Mouse (Mus musculus): Measurements from ENCODE around the gene Gm20388. TPM values are rescaled to one million over a fixed set of nuclear protein-coding genes. Genes with fewer than 3 reads are reported as not detected.

The Gm20388 gene
- polyA plus RNA-seq, 1 experiment from 2014 or later, result not detected

DNA sequence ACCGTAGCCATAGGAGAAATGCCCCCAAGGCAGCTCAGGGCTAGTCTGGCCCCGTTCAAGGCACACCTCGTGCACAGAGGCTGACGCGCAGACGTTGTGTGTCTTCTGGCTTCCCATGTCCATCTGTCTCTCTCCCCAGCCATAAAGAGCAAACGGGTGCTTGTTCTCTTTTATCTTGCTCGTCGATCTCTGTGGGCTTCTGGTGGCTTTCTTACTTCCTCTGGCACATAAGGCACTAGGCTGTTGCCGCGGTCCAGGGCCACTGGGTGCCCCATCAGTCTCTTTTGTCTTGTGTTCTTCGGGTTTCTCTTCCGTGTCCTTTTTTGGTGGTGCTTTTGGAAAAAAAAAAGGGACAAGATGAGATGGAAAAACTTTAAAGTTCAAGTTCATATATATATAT lies 3934.5 kb downstream of the Gm20388 start:
- ATAC-seq (ENCODE audit: low FRiP score, low TSS enrichment), result no peak
- no peak overlapping the region for H3K9ac ChIP-seq (ENCODE audit: low read depth, low read length)
- 73% methylated on average over 13 of the region's 13 CpGs for WGBS
- H3K9me3 ChIP-seq (ENCODE audit: control insufficient read depth, low read length), result no peaks in the 10 kb centered on the region
- no peak overlapping the region for H3K4me2 ChIP-seq (replicated peaks; ENCODE audit: low read depth, low read length)
- H3K27me3 ChIP-seq (ENCODE audit: control insufficient read depth, insufficient read depth, low read length), result no peaks in the 10 kb centered on the region
- no peaks in the 10 kb centered on the region for H3K4me1 ChIP-seq (ENCODE audit: control insufficient read depth, insufficient read depth, low read length)
- no peak overlapping the region for H3K27ac ChIP-seq (ENCODE audit: low read depth, low read length)
- no peaks in the 10 kb centered on the region for H3K36me3 ChIP-seq (ENCODE audit: control insufficient read depth, insufficient read depth, low read length)
- H3K4me3 ChIP-seq (ENCODE audit: low read length), result no peak overlapping the region

DNA sequence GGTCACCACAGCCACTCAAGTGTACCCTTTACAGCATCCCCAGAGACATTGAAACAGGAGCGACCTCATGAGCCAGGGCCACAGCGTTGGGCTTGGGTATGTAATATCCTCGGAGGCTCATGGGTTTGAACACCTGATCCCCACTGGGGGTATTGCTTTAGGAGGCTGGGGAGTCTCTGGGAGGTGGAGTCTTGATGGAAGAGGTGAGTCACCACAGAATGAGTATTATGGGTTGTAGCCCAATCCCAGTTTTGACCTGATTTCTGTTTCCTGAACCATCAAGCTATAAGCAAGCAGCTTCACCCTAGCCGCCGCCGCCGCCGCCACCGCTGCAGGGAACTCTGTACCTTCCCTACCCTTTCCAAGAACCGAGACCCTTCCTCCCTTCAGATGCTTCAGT lies 3935.3 kb downstream of the Gm20388 start:
- ATAC-seq (ENCODE audit: low FRiP score, low TSS enrichment), result no peak
- no peak overlapping the region for H3K4me2 ChIP-seq (replicated peaks; ENCODE audit: low read depth, low read length)
- H3K4me3 ChIP-seq (ENCODE audit: low read length), result no peak overlapping the region
- H3K9ac ChIP-seq (ENCODE audit: low read depth, low read length), result no peak overlapping the region
- H3K36me3 ChIP-seq (ENCODE audit: control insufficient read depth, insufficient read depth, low read length), result no peaks in the 10 kb centered on the region
- no peak overlapping the region for H3K27ac ChIP-seq (ENCODE audit: low read depth, low read length)
- WGBS, result 92% methylated on average over 10 of the region's 10 CpGs
- no peaks in the 10 kb centered on the region for H3K27me3 ChIP-seq (ENCODE audit: control insufficient read depth, insufficient read depth, low read length)
- no peaks in the 10 kb centered on the region for H3K4me1 ChIP-seq (ENCODE audit: control insufficient read depth, insufficient read depth, low read length)
- no peaks in the 10 kb centered on the region for H3K9me3 ChIP-seq (ENCODE audit: control insufficient read depth, low read length)

DNA sequence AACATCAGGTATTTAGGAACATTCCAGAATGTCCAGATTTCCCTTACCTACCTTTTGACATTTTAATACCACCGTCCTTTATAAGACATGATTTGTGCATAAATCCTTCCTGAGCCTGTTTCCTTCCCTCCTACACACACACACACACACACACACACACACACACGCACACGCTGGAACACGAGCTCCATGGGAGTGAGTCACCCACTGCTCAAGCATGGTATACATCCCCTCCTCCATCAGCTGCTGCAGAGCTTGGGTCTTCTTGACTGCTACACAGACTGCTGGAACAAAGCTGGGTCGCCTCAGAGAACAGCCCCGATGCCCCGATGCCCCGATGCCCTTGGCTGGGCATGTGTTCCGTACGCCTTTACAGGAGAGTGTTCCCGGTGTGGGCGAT lies 3935.9 kb downstream of the Gm20388 start:
- Histone ChIP-seq H3K4me2 (replicated peaks; ENCODE audit: low read depth, low read length) (no peak overlapping the region), H3K4me3 (ENCODE audit: low read length) (no peak overlapping the region)

DNA sequence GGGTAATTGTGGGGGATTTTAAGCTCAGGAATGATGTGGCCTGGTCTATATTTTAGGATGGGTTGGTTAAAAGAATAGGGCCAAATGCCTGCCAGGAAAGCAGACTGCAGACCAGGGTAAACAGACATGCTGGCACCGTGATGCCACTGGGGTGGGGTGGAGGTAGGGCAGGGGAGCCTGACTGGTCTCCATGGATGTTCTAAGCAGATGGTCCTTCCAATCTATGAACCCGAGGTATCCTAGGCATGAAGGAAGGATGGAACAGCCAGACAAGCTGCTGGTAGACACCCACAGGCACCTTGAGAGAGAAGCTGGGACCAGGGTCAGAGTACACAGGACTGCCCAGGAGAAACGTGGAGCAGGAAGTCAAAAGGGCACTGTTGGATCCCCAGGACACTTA lies 3936.9 kb downstream of the Gm20388 start:
- Histone ChIP-seq H3K4me1 (ENCODE audit: control insufficient read depth, insufficient read depth, low read length) (no peaks in the 10 kb centered on the region), H3K9ac (ENCODE audit: low read depth, low read length) (no peak overlapping the region), H3K9me3 (ENCODE audit: control insufficient read depth, low read length) (no peaks in the 10 kb centered on the region), H3K4me2 (replicated peaks; ENCODE audit: low read depth, low read length) (no peak overlapping the region), H3K36me3 (ENCODE audit: control insufficient read depth, insufficient read depth, low read length) (no peaks in the 10 kb centered on the region), H3K27me3 (ENCODE audit: control insufficient read depth, insufficient read depth, low read length) (no peaks in the 10 kb centered on the region), H3K4me3 (ENCODE audit: low read length) (no peak overlapping the region), H3K27ac (ENCODE audit: low read depth, low read length) (no peak overlapping the region)
- 70% methylated on average over 3 of the region's 3 CpGs for WGBS
- no peak for ATAC-seq (ENCODE audit: low FRiP score, low TSS enrichment)

More for the DNA sequence above, 3935.9 kb downstream of the Gm20388 start:
- H3K36me3 ChIP-seq (ENCODE audit: control insufficient read depth, insufficient read depth, low read length), result no peaks in the 10 kb centered on the region
- H3K9me3 ChIP-seq (ENCODE audit: control insufficient read depth, low read length), result no peaks in the 10 kb centered on the region
- no peaks in the 10 kb centered on the region for H3K4me1 ChIP-seq (ENCODE audit: control insufficient read depth, insufficient read depth, low read length)
- no peak for ATAC-seq (ENCODE audit: low FRiP score, low TSS enrichment)
- H3K27me3 ChIP-seq (ENCODE audit: control insufficient read depth, insufficient read depth, low read length), result no peaks in the 10 kb centered on the region
- H3K27ac ChIP-seq (ENCODE audit: low read depth, low read length), result no peak overlapping the region
- no peak overlapping the region for H3K9ac ChIP-seq (ENCODE audit: low read depth, low read length)
- 81% methylated on average over 12 of the region's 12 CpGs for WGBS

DNA sequence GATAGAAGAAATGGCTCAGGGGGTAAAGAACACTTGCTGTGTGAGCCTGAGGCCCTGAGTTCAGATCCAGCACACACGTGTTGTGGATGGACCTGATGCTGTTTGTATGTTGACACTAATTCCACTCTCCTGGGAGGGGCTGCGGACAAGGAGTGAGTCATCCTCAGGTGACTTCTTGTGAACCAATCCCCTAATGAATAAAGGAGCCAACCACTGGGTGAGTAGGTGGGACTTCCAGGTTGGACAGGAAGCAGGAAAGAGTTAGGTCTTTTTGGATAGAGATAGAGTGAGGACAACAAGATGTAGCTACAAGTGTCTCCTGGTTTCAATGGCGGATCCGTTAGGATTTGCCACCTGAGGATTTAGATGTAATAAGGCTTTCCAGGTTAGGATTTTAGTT lies 3938.7 kb downstream of the Gm20388 start:
- WGBS, result 85% methylated on average over 4 of the region's 4 CpGs
- no peaks in the 10 kb centered on the region for H3K9me3 ChIP-seq (ENCODE audit: control insufficient read depth, low read length)

DNA sequence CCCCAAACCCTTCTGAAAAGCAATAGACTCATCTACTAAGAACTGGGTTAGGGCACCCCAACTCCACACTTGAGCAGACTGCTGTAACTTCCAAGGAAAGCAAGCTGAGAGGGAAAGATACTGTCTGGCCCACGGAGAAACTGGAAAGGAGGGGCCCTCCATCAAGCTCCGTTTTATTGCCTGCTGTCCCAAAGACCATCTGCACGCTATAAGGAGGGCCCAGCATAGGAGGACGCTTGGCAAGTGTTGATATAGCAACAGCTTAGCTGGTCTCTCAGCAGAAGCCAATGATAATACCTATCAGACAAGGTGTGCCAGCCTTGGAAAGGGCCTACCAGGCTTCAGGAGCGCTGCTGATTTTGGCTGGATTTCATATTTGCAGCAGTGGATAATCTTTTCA lies 3940.9 kb downstream of the Gm20388 start:
- no peaks in the 10 kb centered on the region for H3K27me3 ChIP-seq (ENCODE audit: control insufficient read depth, insufficient read depth, low read length)
- H3K4me1 ChIP-seq (ENCODE audit: control insufficient read depth, insufficient read depth, low read length), result no peaks in the 10 kb centered on the region
- no peak overlapping the region for H3K9ac ChIP-seq (ENCODE audit: low read depth, low read length)
- ATAC-seq (ENCODE audit: low FRiP score, low TSS enrichment), result no peak
- H3K4me3 ChIP-seq (ENCODE audit: low read length), result no peak overlapping the region
- H3K4me2 ChIP-seq (replicated peaks; ENCODE audit: low read depth, low read length), result no peak overlapping the region
- 27% methylated on average over 5 of the region's 5 CpGs for WGBS
- H3K36me3 ChIP-seq (ENCODE audit: control insufficient read depth, insufficient read depth, low read length), result no peaks in the 10 kb centered on the region
- no peak overlapping the region for H3K27ac ChIP-seq (ENCODE audit: low read depth, low read length)
- no peaks in the 10 kb centered on the region for H3K9me3 ChIP-seq (ENCODE audit: control insufficient read depth, low read length)

More for the DNA sequence above, 3938.7 kb downstream of the Gm20388 start:
- H3K27me3 ChIP-seq (ENCODE audit: control insufficient read depth, insufficient read depth, low read length), result no peaks in the 10 kb centered on the region
- H3K27ac ChIP-seq (ENCODE audit: low read depth, low read length), result no peak overlapping the region
- no peak for ATAC-seq (ENCODE audit: low FRiP score, low TSS enrichment)
- H3K4me2 ChIP-seq (replicated peaks; ENCODE audit: low read depth, low read length), result no peak overlapping the region
- H3K4me1 ChIP-seq (ENCODE audit: control insufficient read depth, insufficient read depth, low read length), result no peaks in the 10 kb centered on the region
- no peak overlapping the region for H3K4me3 ChIP-seq (ENCODE audit: low read length)
- H3K36me3 ChIP-seq (ENCODE audit: control insufficient read depth, insufficient read depth, low read length), result no peaks in the 10 kb centered on the region
- no peak overlapping the region for H3K9ac ChIP-seq (ENCODE audit: low read depth, low read length)

DNA sequence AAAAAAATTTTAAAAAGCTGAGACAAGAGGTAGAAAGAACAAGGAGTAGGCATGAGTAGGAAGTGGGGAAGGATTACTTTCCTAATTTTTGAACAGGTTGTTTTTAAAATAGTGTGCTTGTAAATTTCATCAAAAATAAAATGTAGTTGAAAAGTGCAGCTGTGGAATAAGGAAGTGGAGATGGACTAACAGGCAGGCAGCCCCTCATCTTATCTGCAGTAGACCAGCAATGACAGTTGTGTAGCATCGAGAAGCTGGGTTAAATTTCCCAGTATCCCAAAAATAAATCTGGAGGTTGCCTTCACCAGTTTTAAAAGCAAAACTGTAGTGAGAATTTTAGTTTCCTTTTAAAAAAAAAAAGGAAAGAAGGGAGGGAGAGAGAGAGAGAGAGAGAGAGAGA lies 3943.6 kb downstream of the Gm20388 start:
- no peak overlapping the region for H3K27ac ChIP-seq (ENCODE audit: low read depth, low read length)
- 86% methylated on average over 1 of the region's 1 CpGs for WGBS
- H3K27me3 ChIP-seq (ENCODE audit: control insufficient read depth, insufficient read depth, low read length), result no peaks in the 10 kb centered on the region
- no peaks in the 10 kb centered on the region for H3K36me3 ChIP-seq (ENCODE audit: control insufficient read depth, insufficient read depth, low read length)
- no peaks in the 10 kb centered on the region for H3K9me3 ChIP-seq (ENCODE audit: control insufficient read depth, low read length)
- no peak for ATAC-seq (ENCODE audit: low FRiP score, low TSS enrichment)
- H3K4me1 ChIP-seq (ENCODE audit: control insufficient read depth, insufficient read depth, low read length), result no peaks in the 10 kb centered on the region
- H3K4me2 ChIP-seq (replicated peaks; ENCODE audit: low read depth, low read length), result no peak overlapping the region
- no peak overlapping the region for H3K4me3 ChIP-seq (ENCODE audit: low read length)
- H3K9ac ChIP-seq (ENCODE audit: low read depth, low read length), result no peak overlapping the region

DNA sequence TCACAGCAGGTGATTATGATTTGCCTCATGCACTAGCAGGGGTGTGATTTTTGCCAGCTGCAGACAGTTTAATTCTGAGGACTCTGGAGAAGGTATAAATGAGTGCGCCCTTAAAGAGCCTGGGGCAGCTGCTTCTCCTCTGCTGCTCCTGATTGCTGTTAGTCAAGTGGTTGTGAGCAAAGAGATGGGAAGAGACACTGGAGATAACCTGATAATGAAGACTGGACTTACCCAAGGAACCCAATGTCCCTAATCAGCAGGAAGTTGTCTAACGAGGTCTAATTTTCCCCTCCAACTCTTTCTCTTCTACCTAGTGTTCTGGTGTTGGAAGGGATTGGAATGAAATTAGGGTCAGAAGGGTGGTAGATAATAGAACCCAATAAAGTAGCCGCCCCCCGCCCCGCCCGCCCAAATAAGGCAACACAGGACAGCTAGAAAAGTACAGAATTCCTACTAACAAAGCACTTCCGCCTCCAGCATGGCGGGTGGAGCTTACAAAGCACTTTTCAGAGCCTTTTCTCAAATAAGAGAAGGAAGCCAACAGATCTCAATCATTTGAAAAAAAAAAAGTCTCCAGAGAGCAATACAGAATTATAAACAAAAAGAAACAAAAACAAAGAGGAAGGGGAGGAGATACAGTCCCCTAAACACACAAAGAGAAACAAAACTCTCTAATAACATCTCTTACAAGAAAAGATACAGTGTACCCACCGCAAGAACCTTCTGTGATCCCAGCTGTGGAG lies 3944.3 kb downstream of the Gm20388 start:
- no peaks in the 10 kb centered on the region for H3K36me3 ChIP-seq (ENCODE audit: control insufficient read depth, insufficient read depth, low read length)
- no peaks in the 10 kb centered on the region for H3K4me1 ChIP-seq (ENCODE audit: control insufficient read depth, insufficient read depth, low read length)
- no peak overlapping the region for H3K4me3 ChIP-seq (ENCODE audit: low read length)
- no peaks in the 10 kb centered on the region for H3K27me3 ChIP-seq (ENCODE audit: control insufficient read depth, insufficient read depth, low read length)
- WGBS, result 93% methylated on average over 9 of the region's 9 CpGs
- no peak for ATAC-seq (ENCODE audit: low FRiP score, low TSS enrichment)
- H3K9me3 ChIP-seq (ENCODE audit: control insufficient read depth, low read length), result no peaks in the 10 kb centered on the region
- H3K9ac ChIP-seq (ENCODE audit: low read depth, low read length), result no peak overlapping the region
- no peak overlapping the region for H3K27ac ChIP-seq (ENCODE audit: low read depth, low read length)
- H3K4me2 ChIP-seq (replicated peaks; ENCODE audit: low read depth, low read length), result no peak overlapping the region

DNA sequence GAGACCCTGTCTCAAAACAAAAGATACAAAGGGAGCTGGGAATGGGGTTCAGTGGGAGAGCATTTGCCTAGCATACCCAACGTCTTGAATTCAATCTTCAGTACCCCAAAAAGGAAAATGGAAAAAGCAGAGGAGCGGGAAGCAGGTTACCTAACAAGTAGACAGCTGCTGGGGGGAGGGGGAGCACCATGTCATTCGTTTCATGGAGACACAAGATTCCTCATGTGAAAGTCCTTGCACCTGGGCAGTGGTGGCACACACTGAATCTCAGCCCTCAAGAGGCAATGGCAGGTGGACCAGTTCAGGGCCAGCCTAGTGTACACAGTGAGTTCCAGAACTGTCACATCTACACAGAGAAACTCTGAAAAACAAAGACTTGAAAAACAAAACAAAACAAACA lies 3946.7 kb downstream of the Gm20388 start:
- Histone ChIP-seq H3K36me3 (ENCODE audit: control insufficient read depth, insufficient read depth, low read length) (no peaks in the 10 kb centered on the region), H3K9me3 (ENCODE audit: control insufficient read depth, low read length) (no peaks in the 10 kb centered on the region), H3K27me3 (ENCODE audit: control insufficient read depth, insufficient read depth, low read length) (no peaks in the 10 kb centered on the region), H3K4me3 (ENCODE audit: low read length) (no peak overlapping the region), H3K27ac (ENCODE audit: low read depth, low read length) (no peak overlapping the region), H3K9ac (ENCODE audit: low read depth, low read length) (no peak overlapping the region), H3K4me1 (ENCODE audit: control insufficient read depth, insufficient read depth, low read length) (no peaks in the 10 kb centered on the region), H3K4me2 (replicated peaks; ENCODE audit: low read depth, low read length) (no peak overlapping the region)
- ATAC-seq (ENCODE audit: low FRiP score, low TSS enrichment), result no peak
- 63% methylated on average over 3 of the region's 3 CpGs for WGBS
